Mouse (Mus musculus): ENCODE results near the gene Abat.

Abat gene

DNA sequence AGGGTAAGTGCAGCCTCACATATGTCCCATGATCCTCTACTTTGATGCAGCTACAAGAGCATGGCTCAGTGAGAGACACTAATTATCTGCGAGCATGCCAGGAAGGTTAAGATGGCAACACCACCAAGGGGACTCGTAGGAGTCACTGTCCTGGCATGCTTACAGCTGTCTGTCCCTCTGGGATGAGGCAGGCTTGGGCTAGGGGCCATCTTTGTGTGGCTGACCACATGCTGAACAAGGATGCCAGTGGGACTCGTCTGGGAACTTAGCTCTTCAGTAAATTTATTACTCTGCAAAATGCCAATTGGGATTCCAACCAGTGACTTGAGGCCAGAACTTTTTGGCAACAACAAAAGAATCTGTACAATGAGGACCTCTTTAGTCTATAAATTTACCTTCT is 62.9 kb downstream of the Abat start:
- no peak for DNase-seq

DNA sequence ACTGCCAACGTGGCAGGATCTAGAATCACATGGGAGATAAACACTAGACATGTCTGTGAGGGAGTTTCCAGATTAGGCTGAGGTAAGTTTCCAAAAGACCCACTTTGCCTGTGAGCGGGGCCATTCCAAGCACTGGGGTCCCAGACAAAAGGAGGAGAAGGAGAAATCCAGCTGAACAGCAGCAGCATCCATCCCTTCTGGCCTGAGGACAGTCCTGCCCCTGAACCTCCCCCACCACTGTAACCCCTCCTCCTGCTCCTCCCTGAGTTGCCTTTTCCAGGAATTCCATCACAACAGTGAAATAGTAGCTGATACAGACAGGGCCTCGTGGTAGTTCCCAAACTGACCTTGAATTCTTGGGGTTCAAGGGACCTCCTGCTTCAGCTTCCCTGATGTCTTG is 63.7 kb downstream of the Abat start:
- no peak for DNase-seq

DNA sequence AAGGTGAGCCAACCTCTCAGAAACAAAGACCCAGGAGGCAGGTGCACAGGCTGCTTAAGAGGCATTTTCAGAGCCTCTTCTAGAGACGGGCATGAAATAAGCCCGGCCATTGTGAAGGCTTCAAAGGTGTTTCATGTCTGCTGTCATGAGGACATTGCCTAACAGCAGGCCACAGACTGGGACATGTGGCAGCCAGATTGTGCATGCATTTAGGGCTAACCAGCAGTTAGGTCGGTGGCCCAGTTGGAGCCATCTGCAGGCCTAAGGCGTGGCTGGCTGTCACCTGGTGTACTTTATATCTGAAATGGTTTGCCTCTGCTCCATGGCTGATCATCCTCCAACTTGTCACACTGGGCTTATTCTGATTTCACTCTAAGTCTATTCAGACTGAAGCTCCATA is 65.1 kb downstream of the Abat start:
- no peak for DNase-seq

DNA sequence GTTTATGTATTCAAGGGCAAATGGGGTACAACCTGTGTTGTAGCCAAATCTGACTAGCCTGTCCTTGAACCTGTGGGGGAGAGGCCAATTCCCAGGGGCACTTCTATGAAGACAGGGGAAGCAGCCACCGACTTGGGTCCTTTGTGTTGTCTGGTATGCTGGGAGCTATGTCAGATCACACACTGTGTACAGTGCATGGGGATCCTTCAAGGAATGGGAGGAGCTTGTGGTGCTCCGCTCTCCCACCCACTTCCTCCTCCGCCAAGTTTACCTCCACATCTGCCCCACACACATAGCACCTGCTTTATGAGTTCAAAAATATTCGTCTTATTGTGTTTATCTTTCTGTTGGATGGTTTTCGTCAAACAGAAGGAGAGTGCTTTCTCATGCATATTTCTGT is 66.3 kb downstream of the Abat start:
- no peak for DNase-seq

DNA sequence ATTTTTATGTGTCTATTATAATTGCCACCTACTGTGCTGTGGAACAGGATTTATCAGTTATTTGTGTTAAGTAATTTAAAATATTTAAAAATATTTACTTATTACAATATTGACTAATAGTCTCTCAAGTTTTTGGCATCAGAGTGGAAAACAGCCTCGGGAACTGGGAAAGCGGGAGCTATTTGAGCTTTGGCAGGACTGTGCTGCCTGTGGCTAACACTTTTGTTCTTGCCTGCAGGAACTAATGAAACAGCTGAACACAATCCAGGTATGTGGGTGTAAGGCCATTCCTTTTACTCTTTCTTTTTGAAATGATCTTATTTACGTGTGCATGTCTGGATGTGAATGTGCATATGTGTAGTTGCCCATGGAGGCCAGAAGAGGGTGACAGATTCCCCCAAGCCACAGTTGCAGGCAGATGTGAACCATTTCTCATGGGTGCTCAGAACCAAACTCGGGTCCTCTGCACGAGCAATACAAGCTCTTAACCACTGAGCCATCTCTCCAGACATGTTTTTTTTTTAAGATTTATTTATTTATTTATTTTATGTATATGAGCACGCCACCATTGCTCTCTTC is 68.5 kb downstream of the Abat start:
- no peak for DNase-seq

DNA sequence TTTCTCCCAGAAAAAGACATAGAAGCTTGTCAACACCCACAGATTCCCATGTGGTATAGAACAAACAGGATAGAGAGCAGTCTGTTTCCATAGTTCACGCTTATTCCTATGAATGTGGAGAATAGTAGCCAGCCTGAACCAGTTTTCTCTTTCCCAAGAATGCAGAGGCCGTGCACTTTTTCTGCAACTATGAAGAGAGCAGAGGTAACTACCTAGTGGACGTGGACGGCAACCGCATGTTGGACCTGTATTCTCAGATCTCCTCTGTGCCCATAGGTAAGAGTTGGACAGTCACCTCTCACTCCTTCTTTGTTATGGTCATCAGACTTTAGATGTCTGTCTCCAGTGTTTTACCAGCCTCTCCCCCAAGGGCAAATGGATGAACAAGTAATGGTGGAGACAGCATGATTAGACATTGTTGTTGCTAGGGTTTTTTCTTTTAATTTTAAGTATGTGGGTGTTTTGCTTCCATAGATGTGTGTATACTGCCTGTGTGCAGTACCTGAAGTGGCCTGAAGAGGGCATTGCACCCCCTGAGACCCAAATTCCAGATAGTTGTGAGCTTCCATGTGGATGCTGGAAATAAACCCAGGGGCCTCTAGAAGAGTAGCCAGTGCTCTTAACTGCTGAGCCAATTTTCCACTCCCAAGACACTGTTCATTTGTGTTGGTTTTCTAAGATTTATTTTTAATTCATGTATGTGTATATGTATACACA is 69.5 kb downstream of the Abat start:
- DNase-seq: no peak

DNA sequence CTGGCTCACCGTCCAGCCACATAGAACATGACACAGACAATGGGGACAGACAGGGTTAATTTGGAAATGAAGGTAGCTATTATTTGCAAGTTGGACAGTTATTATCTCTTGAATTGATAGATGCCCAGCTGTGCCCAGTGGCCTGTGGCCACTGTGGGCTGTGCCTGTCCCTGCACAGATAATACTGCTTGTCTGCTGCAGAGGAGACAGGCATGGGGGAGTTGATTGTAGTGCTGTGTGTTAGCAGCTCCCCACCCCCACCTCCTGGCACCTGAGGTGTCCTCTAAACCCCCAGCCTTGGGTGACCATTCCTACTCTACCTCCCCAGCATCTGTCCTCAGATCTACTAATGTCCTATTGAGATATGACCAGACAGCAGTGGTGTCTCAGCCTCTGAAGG is 71.0 kb downstream of the Abat start:
- no peak for DNase-seq

DNA sequence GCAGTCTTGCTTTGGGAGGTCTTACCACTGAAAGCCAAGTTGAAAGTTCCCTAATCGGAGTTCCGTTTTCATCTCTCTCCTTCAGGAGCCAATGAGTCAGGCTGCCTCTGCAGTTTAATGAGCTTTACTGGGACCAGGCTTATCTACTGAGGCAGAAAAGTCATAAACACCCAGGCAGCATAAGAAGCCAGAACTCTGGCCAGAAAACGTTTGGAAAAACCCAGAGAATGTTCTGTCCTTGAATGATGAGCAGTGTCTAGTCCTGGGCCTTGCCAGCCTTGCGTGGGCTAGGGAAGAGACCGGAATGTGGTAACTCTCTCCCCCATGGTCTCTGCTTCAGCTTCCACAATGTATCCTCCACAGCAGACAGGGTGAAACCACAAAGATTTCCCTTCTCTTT is 71.8 kb downstream of the Abat start:
- DNase-seq: no peak

DNA sequence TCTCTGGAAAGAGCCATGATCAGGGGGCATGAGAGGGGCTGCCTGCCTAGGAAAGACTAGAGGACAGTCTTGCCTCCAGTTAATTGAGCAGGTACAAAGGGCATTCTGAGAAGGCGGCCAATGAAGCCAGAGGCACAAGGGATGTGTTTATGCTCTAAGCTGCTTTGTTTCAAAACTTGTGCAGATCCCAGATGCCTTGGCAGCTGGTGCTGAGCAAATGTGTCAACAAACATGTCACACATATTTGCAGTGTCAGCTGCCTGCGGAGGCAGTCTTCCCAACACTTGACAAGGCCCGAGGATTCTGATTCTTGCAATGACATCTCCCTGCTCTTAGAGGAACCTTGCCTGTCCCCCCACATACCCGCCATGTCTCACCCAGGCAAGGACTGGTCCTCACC is 82.2 kb downstream of the Abat start:
- DNase-seq: peak; percentile 75

DNA sequence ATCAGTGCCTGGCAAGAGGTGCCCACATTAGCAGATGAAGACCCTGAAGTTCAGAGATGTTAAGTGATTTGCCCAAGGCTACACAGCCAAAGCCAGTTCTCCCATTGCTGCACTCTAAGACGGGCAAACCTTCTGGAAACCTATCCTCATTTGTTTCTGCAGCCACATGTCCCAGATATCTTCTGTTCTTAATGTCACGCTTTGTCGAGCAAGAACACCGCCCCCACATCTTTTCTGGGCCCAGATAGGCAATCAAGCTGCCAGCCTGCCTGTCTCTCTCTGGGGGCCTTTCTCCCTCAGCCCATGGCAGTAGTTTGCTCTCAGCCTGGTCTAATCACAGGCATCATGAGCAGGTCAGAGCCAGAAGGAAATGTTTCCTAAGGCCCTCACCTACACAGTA is 83.1 kb downstream of the Abat start:
- DNase-seq: peak; percentile 51

DNA sequence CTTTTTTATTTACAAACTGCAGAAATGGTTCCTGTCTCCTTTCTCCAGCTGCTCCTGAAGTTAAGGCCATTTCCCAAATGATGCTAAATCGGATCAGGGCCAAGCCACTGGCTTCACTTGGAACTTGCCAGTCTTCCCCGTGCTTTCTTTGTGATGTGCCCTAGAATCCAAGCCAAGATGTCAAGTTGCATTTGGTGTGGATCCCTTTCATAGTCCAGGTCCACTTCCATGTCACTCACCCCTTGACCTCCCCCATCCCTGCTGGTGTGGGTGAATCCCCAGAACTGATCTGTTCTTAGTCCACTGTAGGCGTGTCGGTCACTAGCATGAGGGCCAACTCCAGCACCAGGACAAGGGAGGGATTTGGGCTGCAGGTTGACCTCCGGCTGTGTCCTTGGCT is 84.3 kb downstream of the Abat start:
- DNase-seq: no peak

DNA sequence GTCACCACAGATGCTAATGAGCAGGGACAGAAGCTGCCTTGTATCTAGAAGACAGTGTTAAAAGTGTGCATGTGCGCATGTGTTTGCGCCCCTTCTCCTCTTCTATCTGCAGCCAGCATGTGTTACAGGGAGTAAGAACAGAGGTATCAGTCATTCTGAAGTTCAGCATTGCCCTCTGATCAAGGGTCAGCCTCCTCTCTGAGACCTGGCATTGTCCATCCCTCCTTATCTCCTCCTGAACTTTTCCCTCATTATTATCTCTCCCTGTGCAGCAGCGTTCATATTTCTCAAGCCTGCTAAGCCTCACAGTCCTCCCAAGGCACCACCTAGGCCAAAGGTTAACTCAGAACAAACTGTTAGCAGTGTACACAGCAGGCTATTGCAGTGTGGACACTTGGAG is 90.6 kb downstream of the Abat start:
- DNase-seq: no peak

DNA sequence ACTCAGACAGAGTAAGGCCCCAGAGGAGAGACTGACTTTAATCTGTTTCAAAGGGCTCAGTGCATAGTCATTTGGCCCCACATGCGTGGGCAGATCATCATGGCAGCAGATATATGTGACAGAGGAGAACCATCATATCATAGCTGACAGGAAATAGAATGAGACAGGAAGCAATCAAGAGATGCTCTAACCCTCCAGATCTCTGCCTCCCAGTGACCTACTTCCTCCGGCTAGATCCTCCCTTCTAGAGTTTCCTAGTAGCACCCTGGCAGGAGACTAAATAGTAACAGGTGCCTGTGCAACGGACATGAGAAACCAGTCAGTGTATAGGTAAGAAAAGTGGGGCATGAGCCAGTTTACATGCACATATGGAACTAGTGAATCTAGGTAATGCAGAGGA is 97.2 kb downstream of the Abat start:
- DNase-seq: no peak

DNA sequence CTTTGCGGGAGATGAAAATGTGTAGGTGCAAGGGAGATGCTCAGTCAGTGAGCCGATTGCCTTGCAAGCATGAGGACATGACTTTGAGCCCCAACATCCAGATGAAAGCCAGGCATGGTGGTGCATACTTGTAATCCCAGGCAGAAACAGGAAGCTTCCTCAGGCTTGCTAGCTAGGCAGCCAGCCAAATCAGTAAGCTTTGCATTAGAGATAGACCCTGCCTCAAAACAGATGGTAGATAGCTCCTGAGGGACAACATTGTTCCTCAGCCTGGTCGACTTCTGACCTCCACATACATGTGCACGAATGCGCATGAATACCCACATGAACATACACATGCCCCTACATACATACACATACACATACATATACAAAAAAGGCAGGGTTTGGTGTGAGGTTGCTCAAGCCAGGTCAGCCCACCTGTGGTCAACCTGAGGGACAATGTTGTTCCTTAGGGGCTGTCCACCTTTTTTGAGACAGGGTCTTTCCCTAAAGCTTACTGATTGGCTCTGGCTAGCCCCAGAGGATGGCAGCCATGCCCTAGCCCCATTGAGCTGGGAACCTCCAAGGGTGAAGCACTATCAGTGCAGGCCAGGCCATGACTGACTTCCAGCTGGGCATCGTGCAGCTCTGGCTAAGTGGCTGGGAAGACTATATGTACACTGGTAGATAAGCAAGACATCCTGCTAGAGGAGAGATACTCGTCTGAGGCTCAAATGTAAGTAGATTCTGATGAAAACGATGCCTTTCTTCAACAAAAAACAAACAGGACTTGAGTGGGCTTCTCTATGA is 99.2 kb downstream of the Abat start:
- DNase-seq: no peak

DNA sequence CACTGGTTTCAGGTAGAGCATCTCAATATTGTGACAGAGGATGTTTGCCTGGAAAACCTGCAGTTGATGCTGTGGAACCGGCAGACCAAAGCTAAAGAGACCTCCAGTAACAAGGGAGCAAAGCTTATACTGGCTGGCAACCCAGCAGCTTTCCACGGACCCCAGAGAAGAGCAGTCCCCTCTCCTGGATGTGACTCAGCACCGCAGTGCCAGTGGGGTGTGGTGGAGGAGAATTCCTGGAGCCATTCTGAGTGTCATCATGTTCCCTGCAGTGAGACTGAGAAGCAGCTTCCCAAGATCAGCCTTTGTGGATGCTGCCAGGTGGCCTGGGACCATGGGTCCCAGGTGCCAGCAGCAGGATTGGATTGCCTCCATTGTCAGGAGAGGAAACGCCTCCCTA is 99.8 kb downstream of the Abat start:
- no peak for DNase-seq

DNA sequence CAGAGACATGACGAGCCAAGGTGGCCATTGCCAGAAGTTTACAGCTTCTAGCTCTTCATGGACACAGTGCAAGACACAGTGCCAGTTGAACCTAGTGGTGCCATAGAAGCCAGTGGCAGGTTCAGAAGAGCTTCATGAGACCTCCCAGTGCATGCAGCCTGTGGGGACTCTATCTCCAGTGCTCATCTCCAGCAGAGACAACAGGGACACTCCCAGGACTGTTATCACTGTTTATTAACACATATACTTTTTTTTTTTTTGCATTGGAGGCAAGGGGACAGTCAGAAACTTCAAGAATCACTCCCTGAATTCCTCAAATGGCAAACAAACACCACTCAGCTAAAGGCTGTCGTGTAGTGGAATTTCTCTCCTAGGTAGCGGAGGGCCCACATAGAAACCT is 100.2 kb downstream of the Abat start:
- no peak for DNase-seq

DNA sequence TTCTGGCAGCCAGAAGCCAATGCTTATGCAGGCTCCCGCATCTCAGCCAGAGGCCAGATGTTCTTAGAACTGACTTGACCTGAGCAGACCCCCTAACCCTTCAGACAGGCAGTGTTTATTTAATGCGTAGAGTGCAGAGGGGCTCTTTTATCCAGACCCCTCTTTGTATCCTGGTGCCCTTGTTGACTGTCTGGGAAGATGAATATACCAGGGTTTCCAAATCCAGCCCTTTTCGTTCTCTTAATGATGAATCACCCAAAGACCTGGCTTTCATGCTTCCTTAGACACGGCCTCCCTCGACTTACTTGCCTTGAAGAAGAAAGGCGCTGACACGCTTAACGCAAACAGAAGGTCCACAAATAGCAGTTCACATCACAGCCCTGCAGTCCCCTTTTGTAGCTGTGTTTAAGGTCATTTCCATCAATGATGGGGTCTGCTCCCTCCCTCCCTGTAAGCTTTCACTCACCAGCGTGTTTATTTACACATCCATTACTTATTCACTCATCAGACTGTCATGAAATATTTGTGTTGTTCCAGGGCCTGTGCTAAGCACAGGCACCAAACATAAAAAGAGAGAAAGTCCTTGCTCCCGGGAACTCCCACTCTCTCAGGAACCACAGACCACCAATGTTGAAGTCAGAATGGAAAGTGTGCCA is 106.6 kb downstream of the Abat start:
- DNase-seq: no peak

DNA sequence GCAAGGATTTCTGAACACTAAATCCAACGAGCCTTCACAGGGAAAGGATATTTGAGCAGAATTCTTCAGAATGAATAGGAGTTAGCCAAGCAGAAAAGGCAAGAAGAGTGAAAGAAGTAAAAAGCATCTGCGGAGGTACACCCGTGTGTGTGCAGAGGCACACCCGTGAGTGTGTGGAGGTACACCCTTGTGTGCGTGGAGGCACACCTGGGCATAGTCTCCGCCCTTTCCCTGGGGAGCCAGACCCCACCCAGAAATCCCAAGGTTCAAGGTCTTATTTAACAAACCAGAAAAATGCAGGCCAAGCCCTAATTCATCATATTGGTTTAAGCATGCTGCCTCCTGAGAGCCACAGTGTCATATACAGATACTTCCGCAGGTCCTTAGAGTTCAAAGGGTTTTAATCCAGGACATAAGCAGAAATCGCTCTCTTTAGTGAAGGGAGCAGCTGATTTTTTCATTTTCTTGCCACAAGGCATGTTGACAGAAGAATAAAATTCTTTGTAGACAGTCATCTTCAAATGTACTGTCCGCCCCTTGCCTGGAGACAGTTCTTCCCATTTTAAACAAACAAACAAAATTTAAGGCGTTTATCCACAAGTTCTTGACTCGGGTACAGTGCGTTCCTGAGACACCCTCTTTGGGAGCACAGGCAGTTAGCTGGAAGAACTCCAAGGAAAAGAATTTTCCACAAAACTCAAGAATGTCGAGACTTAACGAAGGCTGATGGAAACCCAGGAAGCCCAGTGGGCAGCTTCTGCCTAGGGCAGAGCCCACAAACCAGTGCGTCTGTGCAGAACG is 107.3 kb downstream of the Abat start:
- no peak for DNase-seq

DNA sequence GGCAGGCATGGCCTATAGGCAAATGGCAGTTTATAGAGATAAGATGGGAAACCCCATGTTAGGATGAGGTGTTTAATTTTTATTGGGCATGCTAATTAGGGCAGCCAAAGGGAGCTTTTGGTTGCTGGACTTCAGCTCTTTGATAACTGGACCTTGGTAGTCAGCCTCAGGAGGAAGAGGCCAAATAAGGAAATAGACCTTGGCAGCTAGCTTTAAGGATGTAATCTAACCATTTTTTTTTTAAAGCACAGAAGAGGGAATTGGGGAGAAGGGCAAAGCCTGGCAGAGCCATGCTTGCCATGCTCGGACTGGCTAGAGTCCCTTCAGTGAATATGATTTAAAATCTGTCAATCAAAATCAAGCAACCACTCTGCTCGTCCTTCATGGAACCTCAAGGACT is 117.2 kb downstream of the Abat start:
- DNase-seq: no peak

DNA sequence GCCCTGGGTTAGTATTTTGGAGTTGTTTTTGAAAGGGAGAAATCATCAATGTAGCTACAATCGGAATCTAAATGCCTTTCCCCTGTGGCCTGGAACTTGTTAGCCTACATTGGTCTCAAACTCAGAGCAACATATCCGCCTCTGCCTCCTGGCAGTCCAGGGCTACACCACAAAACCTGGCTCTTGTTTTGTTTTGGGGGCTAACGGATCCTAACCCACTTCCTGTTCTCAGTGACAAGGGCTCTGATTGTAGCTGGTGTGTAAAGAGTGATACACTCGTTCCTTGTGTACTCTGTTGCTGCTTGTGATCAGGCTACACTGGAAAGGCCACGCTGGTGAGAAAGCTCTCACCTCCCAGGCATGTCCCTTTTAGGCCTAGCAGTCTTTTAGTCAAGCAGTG is 118.2 kb downstream of the Abat start:
- DNase-seq: no peak

DNA sequence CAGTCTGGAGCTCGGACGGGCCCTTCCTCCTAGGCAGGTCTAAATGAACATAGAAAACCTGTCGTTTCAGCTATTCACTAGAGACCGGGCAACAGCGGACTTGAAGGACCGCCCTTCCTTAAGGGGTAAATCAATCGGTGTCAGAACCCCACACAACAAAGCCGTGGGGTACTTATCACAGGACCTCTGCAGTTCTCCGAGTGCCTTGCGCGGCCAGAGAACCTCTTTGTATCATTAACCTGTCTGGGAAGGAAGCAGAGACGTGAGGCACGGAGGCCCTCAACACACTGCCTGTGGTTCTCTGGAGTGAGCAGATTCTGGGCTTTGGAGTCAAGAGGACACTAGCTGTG is 123.6 kb downstream of the Abat start:
- no peak for DNase-seq

DNA sequence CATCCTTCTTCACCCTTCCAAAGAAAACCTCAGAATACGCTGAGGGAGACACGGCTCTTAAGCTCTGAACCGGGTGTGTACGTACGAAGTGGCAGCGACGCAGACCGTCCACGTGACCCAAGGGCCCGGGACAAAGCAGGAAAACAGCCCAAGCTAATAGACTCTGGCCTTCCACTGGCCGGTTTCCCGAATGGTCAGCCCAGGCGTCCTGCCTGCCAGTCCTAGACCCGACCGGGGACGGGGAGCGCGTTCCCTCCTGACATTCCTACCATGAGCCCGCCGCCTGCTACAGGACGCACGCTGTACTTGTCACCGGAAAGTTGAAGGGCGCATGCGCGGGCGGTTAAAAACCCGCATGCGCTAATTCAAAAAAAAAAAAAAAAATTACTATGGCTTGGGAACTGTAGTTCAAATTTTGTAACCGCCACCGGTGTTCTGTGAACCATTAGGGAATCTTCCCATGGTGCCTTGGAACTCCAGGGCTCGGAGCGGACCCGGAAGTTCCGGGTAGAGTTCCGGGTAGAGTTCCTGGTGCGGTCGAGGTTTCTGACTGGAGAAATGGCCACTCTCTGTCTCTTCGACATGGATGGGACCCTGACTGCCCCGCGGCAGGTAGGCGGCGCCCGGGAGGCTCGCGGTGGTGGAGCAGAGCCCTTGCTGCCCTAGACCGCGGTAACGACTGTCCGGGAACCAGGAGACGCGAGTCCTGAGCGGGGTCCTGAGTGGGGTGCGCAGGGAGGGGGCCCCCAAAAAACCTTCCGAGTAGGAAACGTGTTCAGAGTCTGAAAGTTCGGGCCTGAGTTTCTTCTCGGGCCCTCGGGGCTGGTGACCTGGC is 124.2 kb downstream of the Abat start, which contains the start of the genes Pmm2 and Tmem186:
Pmm2 (plus strand) TSS at position 458 of the 835 bp plus-strand sequence.
Tmem186 (minus strand) TSS at position 496 of the 835 bp plus-strand sequence.
- DNase-seq: peak; percentile 92

All from right cerebral cortex, adult 18-20 months (tissue).